Mouse (Mus musculus) limb, embryonic 11.5 days (tissue): ENCODE measurements around the gene S1pr3. TPM values are rescaled to one million over a fixed set of nuclear protein-coding genes. Genes with fewer than 3 reads are reported as not detected.

Experiments
- ATAC-seq: fragments of 200-750 bp; cut with Nextera tagmentation; 2 replicates; pipeline ENCODE4 v1.8.0; 2017; ENCODE audit warnings: low read depth; ENCODE audit not compliant: insufficient number of reproducible peaks, low FRiP score, low TSS enrichment
- DNase-seq: peaks from one replicate; pipeline ENCODE4 v3.0.0-alpha.2; 2015; ENCODE audit warnings: low spot score
- H3K27ac ChIP-seq: fragments of 300-500 bp; sonication (generic); replicated peaks from 2 replicates; pipeline ENCODE4 v1.5.1; 2014; ENCODE audit warnings: low read depth, mild to moderate bottlenecking, low read length
- H3K27me3 ChIP-seq: fragments of 300-500 bp; sonication (generic); 2 replicates; pipeline ENCODE4 v1.6.1; 2014; ENCODE audit warnings: mild to moderate bottlenecking, low read length, mixed read lengths; ENCODE audit not compliant: control insufficient read depth, insufficient read depth
- H3K36me3 ChIP-seq: fragments of 300-500 bp; sonication (generic); 2 replicates; pipeline ENCODE4 v1.6.1; 2014; ENCODE audit warnings: mild to moderate bottlenecking, low read length, moderate library complexity, mixed read lengths; ENCODE audit not compliant: control insufficient read depth, insufficient read depth
- H3K4me1 ChIP-seq: fragments of 300-500 bp; sonication (generic); 2 replicates; pipeline ENCODE4 v1.6.1; 2014; ENCODE audit warnings: low read length, mixed read lengths; ENCODE audit not compliant: control insufficient read depth, insufficient read depth
- H3K4me2 ChIP-seq: fragments of 300-500 bp; sonication (generic); 2 replicates; pipeline ENCODE4 v1.6.1; 2014; ENCODE audit warnings: low read depth, mild to moderate bottlenecking, moderate library complexity; ENCODE audit not compliant: severe bottlenecking
- H3K4me3 ChIP-seq: fragments of 300-500 bp; sonication (generic); 2 replicates; pipeline ENCODE4 v1.5.1; 2014; ENCODE audit warnings: low read depth, low read length
- H3K9ac ChIP-seq: fragments of 300-500 bp; sonication (generic); 2 replicates; pipeline ENCODE4 v1.6.1; 2014; ENCODE audit warnings: mild to moderate bottlenecking, low read length
- H3K9me3 ChIP-seq: fragments of 300-500 bp; sonication (generic); 2 replicates; pipeline ENCODE4 v1.6.1; 2016; ENCODE audit warnings: low read length; ENCODE audit not compliant: control insufficient read depth
- WGBS: fragments of 180-500 bp; shearing (Covaris S2); extraction: QIAGEN DNeasy Blood & Tissue Kit; methylation state at CpG from one replicate; pipeline ENCODE4 v1.1.7; 2014; 5-methylcytosine and 5-hydroxymethylcytosine counted together
- polyA plus RNA-seq: library from polyadenylated mRNA; unstranded; fragments of >200 nt; fragmentation: Nextera tagmentation; extraction: Ambion mirVana; gene quantifications from 2 replicates; pipeline ENCODE4 v1.2.1, GENCODE M21; 2014

The S1pr3 gene
- polyA plus RNA-seq, 1 experiment from 2014 or later, result 126 TPM

- no peaks in the 10 kb centered on the region for H3K9me3 ChIP-seq
- DNase-seq (no peak), ATAC-seq (no peak)
- no peak overlapping the region for H3K9ac ChIP-seq
- no peak overlapping the region for H3K4me3 ChIP-seq
- H3K4me2 ChIP-seq, result no peak overlapping the region
- no peaks in the 10 kb centered on the region for H3K4me1 ChIP-seq
- no peaks in the 10 kb centered on the region for H3K27me3 ChIP-seq
- WGBS, result 81% methylated on average over 14 of the region's 14 CpGs
- H3K36me3 ChIP-seq, result no peaks in the 10 kb centered on the region
- H3K27ac ChIP-seq, result no peak overlapping the region
Measured at GRCm38 (mm10) chr13:51437105-51438085, 29.0 kb downstream of the S1pr3 start.

GRCm38 (mm10) chr13:51442922-51443321 is 34.5 kb downstream of the S1pr3 start:
- ATAC-seq, result no peak
- Histone ChIP-seq H3K27me3 (no peaks in the 10 kb centered on the region), H3K27ac (no peak overlapping the region), H3K36me3 (no peaks in the 10 kb centered on the region), H3K4me3 (no peak overlapping the region), H3K4me1 (no peaks in the 10 kb centered on the region), H3K9me3 (no peaks in the 10 kb centered on the region), H3K4me2 (no peak overlapping the region), H3K9ac (no peak overlapping the region)
- no peak for DNase-seq
- 85% methylated on average over 8 of the region's 8 CpGs for WGBS

- WGBS, result 73% methylated on average over 4 of the region's 4 CpGs
- no peaks in the 10 kb centered on the region for H3K4me1 ChIP-seq
- no peak overlapping the region for H3K4me3 ChIP-seq
- no peaks in the 10 kb centered on the region for H3K27me3 ChIP-seq
- no peak for ATAC-seq
- H3K27ac ChIP-seq, result no peak overlapping the region
- no peaks in the 10 kb centered on the region for H3K9me3 ChIP-seq
- no peaks in the 10 kb centered on the region for H3K36me3 ChIP-seq
- no peak overlapping the region for H3K4me2 ChIP-seq
- H3K9ac ChIP-seq, result no peak overlapping the region
- DNase-seq, result no peak
Measured at GRCm38 (mm10) chr13:51446550-51446949, 38.1 kb downstream of the S1pr3 start.

GRCm38 (mm10) chr13:51456190-51456878 is 47.9 kb downstream of the S1pr3 start:
- WGBS, result 20% methylated on average over 4 of the region's 4 CpGs
- DNase-seq (no peak), ATAC-seq (no peak)
- no peak overlapping the region for H3K4me3 ChIP-seq
- no peak overlapping the region for H3K27ac ChIP-seq
- no peak overlapping the region for H3K4me2 ChIP-seq
- H3K9ac ChIP-seq, result no peak overlapping the region
- no peaks in the 10 kb centered on the region for H3K36me3 ChIP-seq
- no peaks in the 10 kb centered on the region for H3K9me3 ChIP-seq
- no peaks in the 10 kb centered on the region for H3K27me3 ChIP-seq
- H3K4me1 ChIP-seq, result no peaks in the 10 kb centered on the region

- no peaks in the 10 kb centered on the region for H3K36me3 ChIP-seq
- H3K4me3 ChIP-seq, result no peak overlapping the region
- no peaks in the 10 kb centered on the region for H3K27me3 ChIP-seq
- H3K4me1 ChIP-seq, result 0 out of 2 replicates have a peak, but pooled peaks cover 5% of the 10 kb centered on the region
- no peak overlapping the region for H3K27ac ChIP-seq
- H3K9me3 ChIP-seq, result no peaks in the 10 kb centered on the region
- H3K9ac ChIP-seq, result no peak overlapping the region
- WGBS, result 72% methylated on average over 4 of the region's 4 CpGs
- DNase-seq (no peak), ATAC-seq (no peak)
- no peak overlapping the region for H3K4me2 ChIP-seq
Measured at GRCm38 (mm10) chr13:51464294-51464693, 55.9 kb downstream of the S1pr3 start.

GRCm38 (mm10) chr13:51466117-51466841 is 57.8 kb downstream of the S1pr3 start:
- no peaks in the 10 kb centered on the region for H3K27me3 ChIP-seq
- ATAC-seq, result no peak
- H3K36me3 ChIP-seq, result no peaks in the 10 kb centered on the region
- peak; percentile 34 for DNase-seq
- no peak overlapping the region for H3K9ac ChIP-seq
- H3K27ac ChIP-seq, result no peak overlapping the region
- no peak overlapping the region for H3K4me3 ChIP-seq
- H3K4me2 ChIP-seq, result no peak overlapping the region
- no peaks in the 10 kb centered on the region for H3K9me3 ChIP-seq
- H3K4me1 ChIP-seq, result 0 out of 2 replicates have a peak, but pooled peaks cover 5% of the 10 kb centered on the region
- 33% methylated on average over 14 of the region's 14 CpGs for whole genome bisulfite sequencing

GRCm38 (mm10) chr13:51468697-51469250 is 60.3 kb downstream of the S1pr3 start:
- WGBS, result 80% methylated on average over 17 of the region's 17 CpGs
- Histone ChIP-seq H3K27ac (no peak overlapping the region), H3K4me1 (0 out of 2 replicates have a peak, but pooled peaks cover 5% of the 10 kb centered on the region), H3K9me3 (no peaks in the 10 kb centered on the region), H3K27me3 (no peaks in the 10 kb centered on the region), H3K9ac (no peak overlapping the region), H3K4me3 (no peak overlapping the region), H3K4me2 (no peak overlapping the region), H3K36me3 (no peaks in the 10 kb centered on the region)
- ATAC-seq (no peak), DNase-seq (no peak)
